Mouse (Mus musculus) intestine, embryonic 16.5 days (tissue): ENCODE data around the gene Pax7. TPM values are rescaled to one million over a fixed set of nuclear protein-coding genes. Genes with fewer than 3 reads are reported as not detected.

Source experiments
- ATAC-seq: fragments of 200-750 bp; cut with Nextera tagmentation; 2 replicates; pipeline ENCODE4 v1.8.0; 2017; ENCODE audit warnings: moderate TSS enrichment, moderate library complexity
- H3K27ac ChIP-seq: fragments of 300-500 bp; sonication (generic); 2 replicates; pipeline ENCODE4 v1.5.1; 2014; ENCODE audit warnings: mild to moderate bottlenecking, low read length
- H3K27me3 ChIP-seq: fragments of 300-500 bp; sonication (generic); replicated peaks from 2 replicates; pipeline ENCODE4 v1.6.1; 2014; ENCODE audit warnings: low read length, control low read depth, mixed read lengths; ENCODE audit not compliant: control insufficient read depth, insufficient read depth
- H3K36me3 ChIP-seq: fragments of 300-500 bp; sonication (generic); 2 replicates; pipeline ENCODE4 v1.6.1; 2014; ENCODE audit warnings: low read length, control low read depth; ENCODE audit not compliant: control insufficient read depth, insufficient read depth
- H3K4me1 ChIP-seq: fragments of 300-500 bp; sonication (generic); 2 replicates; pipeline ENCODE4 v1.6.1; 2014; ENCODE audit warnings: low read length, control low read depth, mixed read lengths; ENCODE audit not compliant: control insufficient read depth, insufficient read depth
- H3K4me2 ChIP-seq: fragments of 300-500 bp; sonication (generic); 2 replicates; pipeline ENCODE4 v1.6.1; 2014; ENCODE audit warnings: low read depth, low read length, control low read depth
- H3K4me3 ChIP-seq: fragments of 300-500 bp; sonication (generic); 2 replicates; pipeline ENCODE4 v1.5.1; 2014; ENCODE audit warnings: mild to moderate bottlenecking, low read length
- H3K9ac ChIP-seq: fragments of 300-500 bp; sonication (generic); 2 replicates; pipeline ENCODE4 v1.6.1; 2014; ENCODE audit warnings: low read depth, low read length
- H3K9me3 ChIP-seq: fragments of 300-500 bp; sonication (generic); 2 replicates; pipeline ENCODE4 v1.6.1; 2016; ENCODE audit warnings: low read length, control low read depth; ENCODE audit not compliant: control insufficient read depth
- WGBS: fragments of 180-500 bp; shearing (Covaris S2); extraction: QIAGEN DNeasy Blood & Tissue Kit; methylation state at CpG from one replicate; pipeline ENCODE4 v1.1.7; 2014; 5-methylcytosine and 5-hydroxymethylcytosine counted together
- polyA plus RNA-seq: library from polyadenylated mRNA; unstranded; fragments of >200 nt; fragmentation: Nextera tagmentation; extraction: Ambion mirVana; gene quantifications from 2 replicates; pipeline ENCODE4 v1.2.1, GENCODE M21; 2015

The Pax7 gene
- polyA plus RNA-seq, 1 experiment from 2014 or later, result not detected

GRCm38 (mm10) chr4:139852219-139853035 lies 19.1 kb upstream of the Pax7 start:
- Histone ChIP-seq H3K27ac (no peak overlapping the region), H3K4me1 (no peaks in the 10 kb centered on the region), H3K36me3 (no peaks in the 10 kb centered on the region), H3K9ac (no peak overlapping the region), H3K4me3 (no peak overlapping the region), H3K27me3 (peaks cover 70% of the 10 kb centered on the region), H3K4me2 (no peak overlapping the region), H3K9me3 (no peaks in the 10 kb centered on the region)
- 3% methylated on average over 25 of the region's 25 CpGs for WGBS
- ATAC-seq, result no peak

GRCm38 (mm10) chr4:139851387-139851786 lies 18.1 kb upstream of the Pax7 start:
- ATAC-seq, result no peak
- no peak overlapping the region for H3K27ac ChIP-seq
- WGBS, result 17% methylated on average over 15 of the region's 15 CpGs
- H3K4me2 ChIP-seq, result no peak overlapping the region
- H3K4me3 ChIP-seq, result no peak overlapping the region
- no peak overlapping the region for H3K9ac ChIP-seq
- no peaks in the 10 kb centered on the region for H3K9me3 ChIP-seq
- H3K27me3 ChIP-seq, result peaks cover 69% of the 10 kb centered on the region
- no peaks in the 10 kb centered on the region for H3K36me3 ChIP-seq
- H3K4me1 ChIP-seq, result no peaks in the 10 kb centered on the region

- ATAC-seq, result no peak
- H3K4me1 ChIP-seq, result no peaks in the 10 kb centered on the region
- no peaks in the 10 kb centered on the region for H3K9me3 ChIP-seq
- H3K27ac ChIP-seq, result no peak overlapping the region
- H3K27me3 ChIP-seq, result peaks cover 69% of the 10 kb centered on the region
- no peak overlapping the region for H3K4me3 ChIP-seq
- H3K4me2 ChIP-seq, result no peak overlapping the region
- H3K36me3 ChIP-seq, result no peaks in the 10 kb centered on the region
- 11% methylated on average over 8 of the region's 8 CpGs for WGBS
- H3K9ac ChIP-seq, result no peak overlapping the region
These were observed 17.3 kb upstream of the Pax7 start for GRCm38 (mm10) chr4:139850547-139851170.

- Histone ChIP-seq H3K9ac (no peak overlapping the region), H3K4me3 (no peak overlapping the region), H3K4me1 (no peaks in the 10 kb centered on the region), H3K27ac (no peak overlapping the region), H3K36me3 (no peaks in the 10 kb centered on the region), H3K9me3 (no peaks in the 10 kb centered on the region), H3K4me2 (no peak overlapping the region), H3K27me3 (peaks cover 42% of the 10 kb centered on the region)
- no peak for ATAC-seq
- WGBS, result 11% methylated on average over 7 of the region's 7 CpGs
These were observed 10.1 kb upstream of the Pax7 start for GRCm38 (mm10) chr4:139843456-139843855.

- H3K27ac ChIP-seq, result no peak overlapping the region
- H3K4me2 ChIP-seq, result no peak overlapping the region
- no peak overlapping the region for H3K9ac ChIP-seq
- no peak for ATAC-seq
- H3K36me3 ChIP-seq, result no peaks in the 10 kb centered on the region
- peaks cover 46% of the 10 kb centered on the region for H3K27me3 ChIP-seq
- no peak overlapping the region for H3K4me3 ChIP-seq
- 73% methylated on average over 7 of the region's 7 CpGs for WGBS
- no peaks in the 10 kb centered on the region for H3K4me1 ChIP-seq
- H3K9me3 ChIP-seq, result no peaks in the 10 kb centered on the region
These were observed 9.6 kb upstream of the Pax7 start for GRCm38 (mm10) chr4:139842919-139843318.

GRCm38 (mm10) chr4:139840939-139841500 lies 7.7 kb upstream of the Pax7 start:
- H3K9me3 ChIP-seq, result no peaks in the 10 kb centered on the region
- no peak overlapping the region for H3K27ac ChIP-seq
- no peaks in the 10 kb centered on the region for H3K4me1 ChIP-seq
- no peak for ATAC-seq
- no peaks in the 10 kb centered on the region for H3K36me3 ChIP-seq
- no peak overlapping the region for H3K9ac ChIP-seq
- peaks cover 62% of the 10 kb centered on the region for H3K27me3 ChIP-seq
- H3K4me2 ChIP-seq, result no peak overlapping the region
- no peak overlapping the region for H3K4me3 ChIP-seq
- 55% methylated on average over 9 of the region's 9 CpGs for WGBS

- Histone ChIP-seq H3K27me3 (peaks cover 67% of the 10 kb centered on the region), H3K4me3 (no peak overlapping the region), H3K27ac (no peak overlapping the region), H3K36me3 (no peaks in the 10 kb centered on the region), H3K4me2 (no peak overlapping the region), H3K9ac (no peak overlapping the region), H3K4me1 (no peaks in the 10 kb centered on the region), H3K9me3 (no peaks in the 10 kb centered on the region)
- no peak for ATAC-seq
- 69% methylated on average over 4 of the region's 4 CpGs for WGBS
These were observed 7.1 kb upstream of the Pax7 start for GRCm38 (mm10) chr4:139840442-139840841.

- Histone ChIP-seq H3K4me2 (no peak overlapping the region), H3K9ac (no peak overlapping the region), H3K27me3 (peaks cover 91% of the 10 kb centered on the region), H3K27ac (no peak overlapping the region), H3K9me3 (no peaks in the 10 kb centered on the region), H3K4me3 (no peak overlapping the region), H3K36me3 (no peaks in the 10 kb centered on the region), H3K4me1 (no peaks in the 10 kb centered on the region)
- no peak for ATAC-seq
- 4% methylated on average over 5 of the region's 5 CpGs for WGBS
These were observed 3.4 kb upstream of the Pax7 start for GRCm38 (mm10) chr4:139836681-139837080.

GRCm38 (mm10) chr4:139836196-139836595 lies 2.9 kb upstream of the Pax7 start:
- no peak overlapping the region for H3K4me3 ChIP-seq
- ATAC-seq, result no peak
- no peaks in the 10 kb centered on the region for H3K9me3 ChIP-seq
- no peak overlapping the region for H3K4me2 ChIP-seq
- WGBS, result 3% methylated on average over 8 of the region's 8 CpGs
- no peaks in the 10 kb centered on the region for H3K4me1 ChIP-seq
- peaks cover 92% of the 10 kb centered on the region for H3K27me3 ChIP-seq
- no peaks in the 10 kb centered on the region for H3K36me3 ChIP-seq
- no peak overlapping the region for H3K9ac ChIP-seq
- H3K27ac ChIP-seq, result no peak overlapping the region
